Mouse (Mus musculus) E14TG2a.4 (cell line): ENCODE measurements at regions not wholly inside any gene's neighbourhood (a gene's known extent, or its start where the extent isn't known, plus 50 kb on each side); places are given as distances from the start of the nearest gene placed in this dataset.

Experiments
- CTCF ChIP-seq: conservative IDR thresholded peaks from 2 replicates; pipeline ENCODE4 v1.5.1; 2014; ENCODE audit warnings: low read length
- NANOG ChIP-seq: IDR thresholded peaks from 2 replicates; pipeline ENCODE4 v1.6.1; 2014; ENCODE audit warnings: borderline replicate concordance, low read length, mixed read lengths
- POU5F1 ChIP-seq: IDR thresholded peaks from 2 replicates; pipeline ENCODE4 v1.6.1; 2014; ENCODE audit warnings: low read length, borderline replicate concordance

DNA sequence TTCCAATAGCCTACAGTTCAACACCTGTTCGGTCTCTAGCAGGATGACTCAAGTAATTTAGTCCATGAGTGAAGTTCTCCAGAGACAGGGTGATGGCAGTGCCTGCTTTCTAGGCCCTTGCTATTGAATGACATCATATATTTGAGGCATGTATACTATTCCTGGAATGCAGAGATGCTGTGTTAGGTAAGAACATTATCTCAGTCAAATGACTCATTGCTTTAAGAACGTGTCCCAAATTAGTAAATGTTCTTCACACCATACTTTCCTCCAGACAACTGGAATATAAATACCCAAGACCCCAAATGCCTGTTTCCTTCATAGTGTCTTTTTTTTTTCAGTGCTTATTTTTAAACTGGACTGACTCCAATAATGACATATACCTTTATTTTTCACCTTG lies 1018.3 kb downstream of the Slc16a7 start:
- TF ChIP-seq CTCF (no peak), POU5F1 (no peak), NANOG (no peak)
